Mouse (Mus musculus) embryo, embryonic 10 days (tissue): Measurements from ENCODE around the gene Pex6.

Experiments
- DNase-seq: peaks from one replicate; pipeline ENCODE4 v3.0.0-alpha.2; 2015; ENCODE audit warnings: low spot score

Gene Pex6

DNA sequence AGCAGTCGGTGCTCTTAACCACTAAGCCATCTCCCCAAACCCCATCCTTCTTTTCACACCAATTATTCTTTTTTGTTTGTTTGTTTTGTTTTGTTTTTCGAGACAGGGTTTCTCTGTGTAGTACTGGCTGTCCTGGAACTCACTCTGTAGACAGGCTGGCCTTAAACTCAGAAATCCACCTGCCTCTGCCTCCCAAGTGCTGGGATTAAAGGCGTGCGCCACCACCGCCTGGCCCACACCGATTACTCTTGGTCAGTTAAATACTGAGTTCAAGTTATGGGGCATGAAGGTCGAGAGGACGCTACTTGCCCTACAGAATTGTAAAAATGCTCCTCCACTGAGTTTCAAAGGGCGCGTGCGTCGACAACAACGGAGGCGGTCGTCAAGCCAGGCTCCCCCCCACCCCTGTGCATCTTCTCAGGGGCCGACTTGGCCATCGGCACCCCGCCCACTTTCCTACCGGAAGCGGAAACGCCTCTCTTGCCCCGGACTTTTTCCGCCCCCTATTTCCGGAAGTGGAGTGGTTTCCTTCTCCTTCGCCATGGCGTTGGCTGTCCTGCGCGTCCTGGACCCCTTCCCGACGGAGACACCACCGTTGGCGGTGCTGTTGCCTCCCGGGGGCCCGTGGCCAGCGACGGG is at the start of gene Pex6:
Gene Pex6 (plus strand): TSS at position 505 of the 639 bp plus-strand sequence.
- peak; percentile 96 for DNase-seq

DNA sequence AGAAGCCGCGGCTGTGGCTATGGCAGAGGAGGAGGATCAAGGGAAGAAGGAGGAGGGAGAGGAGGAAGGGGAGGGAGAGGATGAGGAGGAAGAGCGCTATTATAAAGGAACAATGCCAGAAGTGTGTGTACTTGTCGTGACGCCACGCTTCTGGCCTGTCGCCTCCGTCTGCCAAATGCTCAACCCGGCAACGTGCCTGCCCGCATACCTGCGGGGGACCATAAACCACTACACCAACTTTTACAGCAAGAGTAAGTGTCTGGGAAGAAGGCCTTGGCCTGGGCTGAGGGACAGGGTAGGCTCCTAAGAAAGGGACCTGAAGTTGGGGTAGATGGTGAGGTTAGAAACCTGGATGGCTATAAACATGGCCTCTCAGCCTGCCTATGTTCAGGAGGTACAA is 49.3 kb upstream of the Pex6 start:
- DNase-seq: no peak

DNA sequence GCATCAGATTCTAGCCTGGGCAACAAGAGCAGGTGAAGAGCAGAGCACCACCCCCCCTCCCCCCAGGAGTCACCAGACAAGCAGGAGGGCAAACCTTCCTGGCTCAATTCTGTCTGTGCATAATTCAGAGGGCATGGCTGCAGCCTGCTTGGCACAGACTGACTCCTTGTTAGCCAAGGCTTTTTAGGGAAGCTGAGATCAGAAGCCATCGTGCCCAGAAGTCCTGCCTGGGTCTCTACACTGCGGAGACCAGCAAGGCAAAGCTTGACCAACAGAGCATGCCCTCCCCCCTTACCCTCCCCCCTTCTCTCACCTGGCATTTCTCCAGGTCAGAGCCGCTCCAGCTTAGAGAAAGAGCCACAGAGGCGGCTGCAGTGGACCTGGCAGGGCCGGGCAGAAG is 48.5 kb upstream of the Pex6 start:
- no peak for DNase-seq

DNA sequence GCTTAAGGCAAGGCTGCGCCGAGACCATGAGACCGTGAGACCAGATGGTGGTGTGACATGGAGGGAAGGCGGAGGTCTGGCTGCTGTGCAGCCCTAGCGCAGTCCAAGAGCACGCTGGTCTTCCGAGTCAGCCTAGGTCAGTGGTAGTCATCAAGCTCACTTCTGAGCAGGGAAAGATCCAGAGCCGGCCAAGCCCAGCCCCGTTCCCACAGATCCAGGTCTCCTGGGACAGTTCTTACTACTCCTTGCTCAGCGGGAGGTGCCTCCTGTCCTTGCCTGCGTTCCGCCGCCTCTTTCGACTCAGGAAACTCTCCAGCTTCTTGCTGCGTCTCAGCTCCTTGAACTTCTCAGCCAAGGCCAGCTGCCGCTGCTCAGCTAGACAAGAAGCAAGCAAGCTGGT is 43.6 kb upstream of the Pex6 start:
- no peak for DNase-seq

DNA sequence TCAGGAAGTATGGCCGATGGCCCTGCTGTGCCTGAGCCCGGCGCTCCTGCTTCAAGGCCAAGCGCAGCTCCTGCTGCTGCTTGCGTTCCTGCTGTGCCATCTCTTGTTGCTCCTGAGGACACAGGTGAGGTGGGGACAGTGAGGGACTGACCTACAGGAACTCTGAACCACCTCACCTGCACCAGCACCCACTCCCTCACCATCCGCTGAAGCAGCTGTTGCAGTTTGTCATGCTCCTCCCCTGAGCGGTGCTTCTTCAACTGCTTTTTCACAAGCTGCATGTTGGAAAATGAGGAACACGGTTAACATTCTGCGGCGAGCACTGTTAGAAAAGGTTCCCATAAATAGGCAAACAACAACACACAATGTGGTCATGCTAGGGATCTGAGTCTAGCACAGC is 41.4 kb upstream of the Pex6 start:
- DNase-seq: no peak

DNA sequence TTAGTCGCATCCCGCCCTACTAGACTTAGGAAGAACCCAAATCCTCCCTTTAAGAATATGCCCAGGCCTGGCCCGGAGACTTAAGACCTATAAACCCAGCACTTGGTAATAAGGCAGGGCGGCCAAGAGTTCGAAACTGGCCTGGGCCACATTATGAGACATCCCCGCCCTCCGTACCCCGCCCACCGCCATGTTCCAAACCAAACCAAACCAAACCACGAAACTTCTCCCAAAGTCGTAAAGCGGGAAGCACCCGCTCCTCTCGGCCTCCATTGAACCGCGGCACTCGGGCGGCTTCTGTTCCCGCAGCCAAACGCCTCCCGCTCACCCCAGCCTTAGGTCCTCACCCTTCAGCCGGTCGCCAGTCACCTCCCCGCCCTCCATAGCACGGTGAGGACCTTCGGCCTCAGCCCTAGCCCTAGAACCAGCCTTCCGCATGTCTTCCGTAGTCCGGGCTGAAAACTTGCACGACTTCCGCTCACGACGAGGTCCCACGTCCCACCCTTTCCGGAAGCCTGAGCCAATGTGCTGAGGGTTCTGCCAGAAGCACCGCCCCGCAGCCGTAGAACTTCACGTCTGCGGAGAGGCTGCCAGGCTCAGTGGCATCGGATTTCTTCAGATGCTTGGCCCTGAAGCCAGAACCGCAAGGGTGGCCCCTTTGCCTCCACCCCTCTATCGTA is 37.3 kb upstream of the Pex6 start, which contains the start of gene Rrp36:
Gene Rrp36 (minus strand): TSS at position 503 of the 680 bp plus-strand sequence.
- peak; percentile 97 for DNase-seq

DNA sequence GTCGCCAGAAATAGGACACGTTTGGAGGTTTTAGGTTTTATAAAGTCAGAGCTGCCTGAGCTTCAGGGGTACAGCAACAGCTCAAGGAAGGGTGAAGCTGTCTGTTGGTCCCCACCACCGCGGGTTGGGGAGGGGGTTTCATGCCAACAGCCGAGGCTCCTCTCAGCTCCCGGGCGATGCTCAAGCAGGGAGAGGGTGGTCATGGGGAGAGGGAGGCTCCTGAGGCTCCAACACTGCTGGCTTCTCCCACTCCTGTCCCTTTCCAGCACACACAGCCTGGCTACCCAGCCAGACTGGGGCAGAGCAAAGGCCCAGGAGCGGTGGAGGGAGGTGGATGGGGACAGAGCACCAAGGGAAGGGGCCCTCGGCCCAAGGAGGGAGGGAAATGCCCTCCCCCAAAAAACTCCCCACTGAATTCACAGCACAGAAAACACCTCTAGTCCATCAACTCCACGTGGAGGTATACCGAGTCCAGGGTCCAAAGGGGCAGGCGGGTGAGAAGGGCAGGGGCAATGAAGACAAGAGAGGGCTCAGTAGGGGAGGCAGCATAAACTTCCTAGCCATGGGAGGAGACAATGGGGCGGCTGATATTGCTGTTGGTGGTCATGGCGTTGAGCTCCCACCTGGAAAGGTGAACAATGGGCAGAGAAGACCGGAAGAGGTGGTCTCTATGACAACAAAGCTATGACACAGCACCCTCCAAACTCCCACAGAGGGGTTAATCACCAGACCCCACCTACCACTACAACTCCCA is 36.6 kb upstream of the Pex6 start:
- no peak for DNase-seq

DNA sequence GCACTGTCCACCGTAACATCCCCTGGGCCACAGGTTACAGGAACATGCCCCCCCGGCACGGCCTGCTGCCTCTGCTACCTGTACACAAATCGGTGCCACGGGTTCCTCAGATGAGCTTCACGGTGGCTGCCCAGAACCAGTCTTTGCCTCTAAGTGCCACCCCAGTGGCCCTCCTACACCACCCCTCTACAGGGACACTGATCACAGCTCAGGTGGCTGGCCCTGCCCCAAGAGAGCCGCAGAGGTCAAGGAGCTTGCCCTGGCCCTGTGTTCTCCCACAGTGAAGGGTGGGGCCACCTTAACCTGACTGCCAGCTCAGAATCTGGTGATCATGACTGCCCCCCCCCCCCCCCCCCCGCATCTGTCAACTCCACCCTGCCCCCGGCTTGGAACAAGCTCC is 32.8 kb upstream of the Pex6 start, which contains the start of gene Mea1:
Gene Mea1 (plus strand): TSS at position 378 of the 400 bp plus-strand sequence.
- DNase-seq: no peak

DNA sequence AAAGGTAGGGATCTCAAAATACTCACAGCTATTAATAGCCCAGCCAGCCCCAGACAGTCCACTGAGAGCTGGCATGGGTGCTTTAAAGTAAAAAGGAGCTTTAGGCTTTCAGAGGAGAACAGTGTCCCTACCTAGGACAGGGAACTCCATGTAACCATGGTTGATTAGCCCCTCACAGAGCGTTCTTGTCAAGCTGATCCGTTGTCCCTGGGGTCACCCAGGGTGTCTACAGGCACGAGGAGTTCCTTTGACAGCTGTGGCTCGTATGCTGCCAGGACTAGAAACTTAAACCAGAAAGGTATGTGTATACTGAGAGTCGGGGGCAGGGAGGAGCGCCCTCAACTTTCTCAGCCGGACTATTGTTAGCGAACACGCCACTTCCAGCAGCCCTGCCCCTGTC is 32.4 kb upstream of the Pex6 start:
- no peak for DNase-seq

DNA sequence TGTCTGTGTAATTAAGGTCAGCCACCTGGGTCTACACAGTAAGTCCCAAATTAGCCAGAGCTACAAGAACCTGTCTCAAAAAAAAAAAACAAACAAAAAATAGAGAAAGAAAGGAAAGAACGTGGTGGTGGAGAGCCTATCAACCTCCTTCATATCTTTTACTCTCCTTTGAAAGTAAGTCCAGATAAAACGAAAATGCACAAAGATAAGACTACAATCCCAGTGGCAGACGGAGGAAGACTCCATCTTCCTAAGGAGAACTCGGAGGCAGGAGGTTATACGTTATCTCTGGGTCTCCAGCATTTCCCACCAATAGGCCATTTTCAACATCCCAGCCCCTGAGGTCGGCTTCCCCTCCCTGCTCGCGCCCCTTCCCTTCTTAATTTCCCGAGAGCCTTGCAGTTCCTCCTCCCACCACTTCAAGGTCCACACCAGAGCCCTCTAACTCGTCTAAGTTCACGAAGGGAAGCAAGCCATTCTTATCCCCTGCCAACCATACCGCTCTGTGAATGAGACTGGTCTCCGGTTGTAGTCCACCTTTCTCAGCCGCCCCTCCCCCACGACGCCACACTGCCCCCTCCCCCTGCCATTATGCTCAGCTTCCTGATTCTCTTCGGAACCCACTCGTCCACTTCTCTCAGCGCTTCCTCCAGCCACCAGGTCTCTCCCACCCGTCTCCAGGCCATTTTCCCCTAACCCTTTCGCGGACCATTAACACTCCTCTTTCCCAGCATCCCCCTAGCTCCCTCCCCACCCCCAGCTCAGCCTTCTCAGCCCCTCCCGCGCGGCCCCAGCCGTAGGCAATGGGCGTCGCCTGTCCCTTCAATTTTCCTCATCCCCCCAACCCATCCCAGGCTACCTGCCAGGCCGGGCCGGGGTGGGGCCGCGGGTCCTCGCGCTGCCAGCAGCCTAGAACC is 31.2 kb upstream of the Pex6 start:
- peak; percentile 61 for DNase-seq

DNA sequence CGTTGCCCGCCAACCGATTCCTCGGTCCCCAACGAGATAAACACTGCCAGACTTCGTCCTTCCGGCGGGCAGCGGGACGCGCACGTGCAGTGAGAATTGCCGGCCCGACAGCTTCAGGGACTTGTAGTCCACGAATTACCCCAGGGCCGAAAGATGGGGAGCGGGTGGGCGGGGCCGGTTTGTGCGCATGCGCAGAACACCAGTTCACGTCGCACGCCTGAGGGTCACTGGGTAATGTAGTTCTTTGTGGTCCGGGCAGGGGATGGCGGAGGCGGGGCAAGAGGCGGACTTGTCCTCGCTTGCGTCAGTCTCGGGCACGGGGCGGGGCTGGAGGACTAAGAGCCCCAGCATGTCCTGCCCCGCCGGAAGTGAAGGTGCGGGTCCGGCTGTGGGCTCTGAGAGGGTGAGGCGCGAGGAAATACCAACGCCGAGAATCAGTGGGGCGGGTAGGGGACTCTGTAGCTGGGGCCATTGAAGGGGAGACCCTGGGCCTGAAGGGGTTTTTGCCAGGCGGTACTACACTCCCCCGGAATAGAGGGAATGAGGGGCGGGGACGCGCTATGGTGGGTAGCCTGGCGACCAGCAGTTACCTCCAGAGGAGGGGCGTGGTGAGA is 30.4 kb upstream of the Pex6 start, which contains the start of gene Klhdc3:
Gene Klhdc3 (minus strand): TSS at position 155 of the 614 bp plus-strand sequence.
- peak; percentile 99 for DNase-seq

DNA sequence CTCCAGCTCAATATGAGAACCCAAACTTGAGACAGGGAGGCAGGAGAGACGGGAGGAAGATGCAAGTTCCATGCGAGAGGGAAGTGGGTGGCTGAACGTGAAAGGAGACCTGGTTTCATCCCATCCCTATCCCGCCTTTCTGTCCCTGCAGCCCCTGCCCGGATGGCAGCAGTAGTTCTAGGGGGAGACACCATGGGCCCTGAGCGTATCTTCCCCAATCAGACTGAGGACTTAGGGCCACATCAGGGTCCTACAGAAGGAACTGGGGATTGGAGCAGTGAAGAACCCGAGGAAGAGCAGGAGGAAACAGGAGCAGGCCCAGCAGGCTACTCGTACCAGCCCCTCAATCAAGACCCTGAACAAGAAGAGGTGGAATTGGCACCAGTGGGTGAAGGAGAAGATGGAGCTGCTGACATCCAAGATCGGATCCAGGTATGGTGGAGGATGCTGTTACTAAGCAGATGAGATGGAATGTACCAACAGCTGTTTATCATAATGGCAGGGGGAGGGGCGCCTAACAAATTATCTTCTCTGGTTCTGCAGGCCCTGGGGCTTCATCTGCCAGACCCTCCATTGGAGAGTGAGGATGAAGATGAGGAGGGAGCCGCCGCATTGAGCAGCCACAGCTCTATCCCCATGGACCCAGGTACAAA is 29.7 kb upstream of the Pex6 start:
- DNase-seq: no peak

DNA sequence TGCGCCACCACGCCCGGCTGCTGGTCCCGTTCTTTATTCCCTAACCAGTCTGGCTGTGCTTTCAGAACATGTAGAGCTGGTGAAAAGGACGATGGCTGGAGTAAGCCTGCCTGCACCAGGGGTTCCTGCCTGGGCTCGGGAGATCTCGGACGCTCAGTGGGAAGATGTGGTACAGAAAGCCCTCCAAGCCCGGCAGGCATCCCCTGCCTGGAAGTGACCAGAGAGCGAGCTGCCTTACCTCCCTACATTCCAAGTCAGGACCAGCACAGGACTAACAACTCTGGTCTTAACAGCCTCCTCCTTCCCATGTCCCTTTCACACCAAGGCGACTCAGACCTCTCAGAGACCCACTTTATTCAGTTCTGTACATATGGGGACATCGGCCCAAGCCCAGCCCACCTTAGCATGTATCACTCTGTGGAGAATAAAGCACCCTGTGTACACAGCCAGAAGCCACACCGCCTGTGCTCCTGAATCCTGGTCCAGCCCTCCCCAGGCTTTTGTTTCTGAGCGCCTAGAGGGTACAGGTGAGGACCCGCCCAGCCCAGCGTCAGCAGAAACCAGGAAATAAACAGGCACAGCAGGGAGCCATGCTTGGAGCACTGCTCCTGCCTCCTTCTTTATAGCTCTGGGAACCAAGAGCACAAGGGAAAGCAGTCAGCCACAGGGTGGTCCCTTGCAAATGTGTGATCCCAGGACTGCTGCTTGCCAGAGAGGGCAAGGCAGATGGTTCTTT is 28.4 kb upstream of the Pex6 start:
- no peak for DNase-seq

DNA sequence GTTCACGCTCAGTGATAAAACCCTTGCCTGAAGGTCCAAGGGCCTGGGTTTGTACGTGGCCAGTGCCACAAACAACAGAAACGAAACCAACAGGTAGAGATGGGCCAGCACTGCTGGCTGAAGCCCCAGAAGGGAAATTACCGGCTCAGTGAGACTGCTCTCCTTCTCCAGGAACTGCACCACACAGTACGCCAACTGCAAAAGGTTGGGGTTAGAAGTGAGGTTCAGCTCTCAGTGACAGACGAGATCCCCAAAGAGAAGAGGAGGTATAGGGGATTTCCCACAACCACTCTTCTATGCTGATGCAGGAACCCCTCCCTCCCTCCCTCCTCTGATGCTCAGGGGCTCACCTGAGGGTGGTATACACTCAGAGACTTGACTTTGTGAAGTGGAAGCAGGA is 25.4 kb upstream of the Pex6 start:
- no peak for DNase-seq

DNA sequence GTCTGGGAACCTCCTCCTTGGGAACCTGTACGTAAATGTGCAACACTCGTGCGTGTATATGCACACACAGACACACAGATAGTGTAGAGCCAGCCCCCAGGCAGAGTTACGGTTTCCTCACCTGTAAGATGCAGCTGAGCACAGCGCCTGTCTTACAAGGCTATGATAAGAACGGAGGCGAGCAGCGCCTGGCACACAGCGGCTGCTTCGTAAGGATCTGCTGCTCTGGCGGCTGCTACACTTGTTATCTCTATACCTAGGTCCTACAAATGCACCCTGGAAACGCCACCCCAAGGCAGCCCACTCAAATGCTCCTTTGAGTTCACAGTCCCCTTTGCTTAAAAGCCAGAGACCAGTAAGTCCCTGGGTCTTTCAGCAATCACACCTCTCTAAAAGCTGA is 20.6 kb upstream of the Pex6 start:
- DNase-seq: no peak

DNA sequence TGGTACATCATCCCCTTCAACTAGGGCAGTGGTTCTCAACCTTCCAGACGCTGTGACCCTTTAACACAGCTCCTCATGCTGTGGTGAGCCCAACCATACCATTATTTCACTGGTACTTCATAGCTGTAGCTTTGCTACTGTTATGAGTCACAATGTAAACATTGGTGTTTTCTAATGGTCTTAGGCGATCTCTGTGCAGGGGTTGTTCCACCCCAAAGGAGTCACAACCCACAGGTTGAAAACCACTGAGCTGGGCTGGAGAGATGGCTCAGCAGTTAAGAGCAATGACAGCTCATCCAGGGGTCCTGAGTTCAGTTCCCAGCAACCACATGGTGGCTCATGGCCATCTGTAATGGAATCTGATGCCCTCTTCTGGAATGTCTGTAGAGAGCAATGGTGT is 19.9 kb upstream of the Pex6 start:
- no peak for DNase-seq

DNA sequence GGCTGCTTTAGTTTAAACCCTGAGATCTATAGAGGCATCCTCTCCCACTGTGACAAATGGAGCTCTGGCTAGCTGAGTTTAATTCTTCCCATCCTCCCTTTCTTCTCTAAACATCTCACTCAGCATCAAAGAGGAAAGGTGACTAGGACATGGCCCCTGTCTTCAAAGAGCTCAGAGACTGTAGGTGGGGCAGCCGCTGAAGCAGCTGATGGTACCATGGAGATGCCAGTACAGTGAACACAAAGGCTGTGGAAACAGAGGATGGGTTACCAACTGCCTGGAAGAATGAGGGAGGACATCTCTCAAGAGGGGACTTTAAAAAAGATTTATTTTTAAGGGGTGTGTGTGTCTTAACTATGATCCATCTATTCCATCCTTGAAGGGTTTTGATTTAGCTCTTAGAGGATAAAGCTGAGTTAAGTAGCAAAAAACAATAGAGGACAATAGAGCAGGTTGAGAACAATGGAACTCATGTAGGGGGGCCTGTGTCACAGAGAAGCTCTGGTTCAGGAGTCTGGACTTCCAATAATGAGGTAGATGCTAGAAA is 16.7 kb upstream of the Pex6 start:
- DNase-seq: no peak

DNA sequence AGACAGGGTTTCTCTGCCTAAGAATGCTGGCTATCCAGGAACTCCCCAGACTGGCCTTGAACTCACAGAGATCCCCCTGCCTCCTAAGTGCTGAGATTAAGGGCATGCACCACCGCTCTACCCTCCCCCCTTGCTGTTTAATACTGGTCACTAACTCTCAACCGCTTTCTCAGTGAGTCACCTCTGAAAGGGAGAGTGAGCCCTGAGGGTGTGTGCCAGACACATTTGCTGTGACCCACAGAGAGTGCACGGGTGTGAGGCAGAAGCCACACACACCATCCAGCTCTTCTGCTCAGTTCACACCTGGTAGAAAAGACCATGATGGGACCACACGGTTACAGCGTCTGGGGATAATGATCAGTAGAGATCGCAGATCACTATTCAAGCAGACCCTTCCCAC is 12.7 kb upstream of the Pex6 start:
- DNase-seq: no peak

DNA sequence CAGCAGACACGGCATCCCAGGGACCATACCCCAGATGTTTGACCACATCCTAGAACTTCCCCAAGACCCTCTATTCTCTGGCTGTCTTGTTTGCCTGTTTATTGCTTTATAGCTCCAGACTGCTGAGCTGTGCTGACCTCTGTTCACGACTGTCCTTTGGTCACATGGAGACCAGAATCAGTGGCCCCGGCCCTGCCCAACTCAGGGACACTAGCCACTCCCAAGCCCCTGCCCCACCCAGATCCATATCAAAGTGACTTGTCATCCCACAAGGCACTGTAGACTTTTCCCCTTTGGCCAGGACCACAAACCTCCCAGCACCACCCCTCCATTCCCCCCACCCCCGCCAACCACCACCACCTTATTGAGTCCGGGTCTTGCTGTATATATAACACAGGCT is 12.0 kb upstream of the Pex6 start:
- no peak for DNase-seq

DNA sequence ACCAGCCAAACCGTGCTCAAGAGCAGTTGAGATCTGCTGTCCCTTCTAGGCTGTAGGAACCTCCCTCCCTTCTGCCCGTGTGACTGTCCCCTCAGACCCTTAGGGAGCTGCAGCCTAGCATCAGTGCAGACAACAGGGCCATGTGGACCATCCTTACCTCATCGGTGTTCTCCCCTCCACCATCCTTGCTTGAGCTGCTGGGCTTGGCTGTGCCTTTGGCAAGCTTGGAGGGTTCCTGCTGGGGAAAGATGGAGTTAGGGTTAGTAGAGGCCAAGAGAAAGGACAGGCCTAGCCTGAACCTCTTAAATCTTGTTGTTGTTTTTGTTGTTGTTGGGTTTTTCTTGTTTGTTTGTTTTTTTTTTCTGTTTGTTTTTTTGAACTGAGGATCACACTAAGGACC is 11.4 kb upstream of the Pex6 start:
- no peak for DNase-seq
